Mouse (Mus musculus) liver, embryonic 11.5 days (tissue): ENCODE results near the gene Gm6993. TPM values are rescaled to one million over a fixed set of nuclear protein-coding genes. Genes with fewer than 3 reads are reported as not detected.

Experiments
- ATAC-seq: fragments of 200-750 bp; cut with Nextera tagmentation; replicated peaks from 2 replicates; pipeline ENCODE4 v1.8.0; 2017; ENCODE audit warnings: moderate number of reproducible peaks, mild to moderate bottlenecking, moderate TSS enrichment, moderate library complexity; ENCODE audit not compliant: low FRiP score
- DNase-seq: peaks from one replicate; pipeline ENCODE4 v3.0.0-alpha.2; 2017; ENCODE audit warnings: low spot score
- H3K27ac ChIP-seq: fragments of 300-500 bp; sonication (generic); 2 replicates; pipeline ENCODE4 v1.5.1; 2014; ENCODE audit warnings: mild to moderate bottlenecking, low read depth, low read length, control low read depth
- H3K27me3 ChIP-seq: fragments of 300-500 bp; sonication (generic); replicated peaks from 2 replicates; pipeline ENCODE4 v1.6.1; 2014; ENCODE audit warnings: low read length, mixed read lengths; ENCODE audit not compliant: control insufficient read depth, insufficient read depth
- H3K36me3 ChIP-seq: fragments of 300-500 bp; sonication (generic); 2 replicates; pipeline ENCODE4 v1.6.1; 2014; ENCODE audit warnings: mild to moderate bottlenecking, low read length, moderate library complexity, mixed read lengths; ENCODE audit not compliant: control insufficient read depth, insufficient read depth
- H3K4me1 ChIP-seq: fragments of 300-500 bp; sonication (generic); replicated peaks from 2 replicates; pipeline ENCODE4 v1.6.1; 2014; ENCODE audit warnings: low read length, mixed read lengths; ENCODE audit not compliant: control insufficient read depth, insufficient read depth
- H3K4me2 ChIP-seq: fragments of 300-500 bp; sonication (generic); 2 replicates; pipeline ENCODE4 v1.6.1; 2014; ENCODE audit warnings: mild to moderate bottlenecking, control low read depth, moderate library complexity
- H3K4me3 ChIP-seq: fragments of 300-500 bp; sonication (generic); 2 replicates; pipeline ENCODE4 v1.5.1; 2014; ENCODE audit warnings: low read depth, low read length, control low read depth
- H3K9ac ChIP-seq: fragments of 300-500 bp; sonication (generic); 2 replicates; pipeline ENCODE4 v1.6.1; 2014; ENCODE audit warnings: low read depth, low read length, control low read depth
- H3K9me3 ChIP-seq: fragments of 300-500 bp; sonication (generic); 2 replicates; pipeline ENCODE4 v1.6.1; 2016; ENCODE audit warnings: low read length, inconsistent platforms, mixed read lengths; ENCODE audit not compliant: control insufficient read depth
- WGBS: fragments of 180-500 bp; shearing (Covaris S2); extraction: QIAGEN DNeasy Blood & Tissue Kit; methylation state at CpG from one replicate; pipeline ENCODE4 v1.1.7; 2014; 5-methylcytosine and 5-hydroxymethylcytosine counted together
- polyA plus RNA-seq: library from polyadenylated mRNA; unstranded; fragments of >200 nt; fragmentation: Nextera tagmentation; extraction: Ambion mirVana; gene quantifications from 2 replicates; pipeline ENCODE4 v1.2.1, GENCODE M21; 2014

Gm6993 gene
- polyA plus RNA-seq, 1 experiment from 2014 or later = not detected

- Histone ChIP-seq H3K4me3 (no peak overlapping the region), H3K9me3 (no peaks in the 10 kb centered on the region)
Observed at GRCm38 (mm10) chr12:31246153-31246552, 5.6 kb downstream of the Gm6993 start.

GRCm38 (mm10) chr12:31246615-31247014, 6.0 kb downstream of the Gm6993 start:
- Histone ChIP-seq H3K36me3 (no peaks in the 10 kb centered on the region), H3K27ac (no peak overlapping the region), H3K9me3 (no peaks in the 10 kb centered on the region), H3K9ac (no peak overlapping the region), H3K4me1 (no peaks in the 10 kb centered on the region; the same call in 1 of the 2 replicates), H3K4me2 (no peak overlapping the region), H3K4me3 (no peak overlapping the region), H3K27me3 (no peaks in the 10 kb centered on the region)
- DNase-seq (peak; percentile 21), ATAC-seq (no peak)
- WGBS = 29% methylated on average over 3 of the region's 3 CpGs

More at GRCm38 (mm10) chr12:31246153-31246552, 5.6 kb downstream of the Gm6993 start:
- 49% methylated on average over 3 of the region's 3 CpGs for WGBS
- ATAC-seq (no peak), DNase-seq (peak; percentile 23)
- no peaks in the 10 kb centered on the region for H3K36me3 ChIP-seq
- H3K9ac ChIP-seq = no peak overlapping the region
- H3K27me3 ChIP-seq = no peaks in the 10 kb centered on the region
- H3K4me1 ChIP-seq = no peaks in the 10 kb centered on the region; the same call in 1 of the 2 replicates
- no peak overlapping the region for H3K4me2 ChIP-seq
- no peak overlapping the region for H3K27ac ChIP-seq

- no peaks in the 10 kb centered on the region for H3K36me3 ChIP-seq
- no peaks in the 10 kb centered on the region for H3K27me3 ChIP-seq
- H3K4me1 ChIP-seq = no peaks in the 10 kb centered on the region; the same call in 1 of the 2 replicates
- ATAC-seq (no peak), DNase-seq (peak; percentile 5)
- no peak overlapping the region for H3K4me2 ChIP-seq
- H3K9me3 ChIP-seq = no peaks in the 10 kb centered on the region
- no peak overlapping the region for H3K4me3 ChIP-seq
- H3K9ac ChIP-seq = no peak overlapping the region
- WGBS = 37% methylated on average over 3 of the region's 3 CpGs
- H3K27ac ChIP-seq = no peak overlapping the region
Observed at GRCm38 (mm10) chr12:31248165-31248564, 7.6 kb downstream of the Gm6993 start.

DNA sequence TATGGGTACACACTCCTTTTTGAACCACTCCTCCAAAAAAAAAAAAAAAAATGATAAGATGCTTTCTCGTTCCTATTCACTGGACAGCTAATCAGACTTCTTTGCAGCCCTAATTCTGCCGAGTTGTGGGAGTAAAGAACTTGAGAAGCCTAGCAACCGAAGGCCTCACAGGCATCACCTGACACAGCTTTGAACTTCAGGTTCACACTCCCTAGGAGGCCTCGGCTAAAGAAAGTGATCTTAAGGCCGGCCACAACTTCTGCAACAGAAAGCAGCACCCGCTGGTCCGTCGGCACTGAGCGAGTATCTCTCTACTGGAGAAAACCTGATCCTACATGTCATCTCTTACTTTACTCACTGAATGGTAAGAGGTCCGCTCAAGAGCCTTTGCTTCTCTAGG, 8.1 kb downstream of the Gm6993 start:
- Histone ChIP-seq H3K9ac (no peak overlapping the region), H3K4me3 (no peak overlapping the region), H3K4me2 (no peak overlapping the region), H3K27me3 (no peaks in the 10 kb centered on the region), H3K4me1 (no peaks in the 10 kb centered on the region; the same call in 1 of the 2 replicates), H3K36me3 (no peaks in the 10 kb centered on the region), H3K27ac (no peak overlapping the region), H3K9me3 (no peaks in the 10 kb centered on the region)
- ATAC-seq = no peak
- DNase-seq = no peak
- WGBS = 30% methylated on average over 10 of the region's 10 CpGs

DNA sequence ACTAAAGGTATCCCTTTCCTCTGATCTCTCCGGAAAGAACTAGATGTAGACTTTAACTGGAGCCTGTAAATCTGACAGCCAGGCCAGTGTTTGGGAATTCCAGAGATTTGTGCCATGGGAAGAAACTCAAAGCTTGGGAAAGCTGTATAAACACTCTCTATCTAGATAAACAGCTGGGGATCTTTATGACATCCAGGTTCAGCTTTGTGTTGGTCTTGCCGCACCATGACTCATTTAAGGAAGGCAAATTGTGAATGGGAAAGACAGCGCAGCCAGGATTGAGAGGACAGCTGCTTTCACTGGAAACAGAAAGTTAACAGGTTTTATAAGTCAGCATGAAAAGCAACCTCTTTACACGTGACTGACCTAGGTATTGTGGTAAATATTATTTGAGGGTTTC, 11.7 kb downstream of the Gm6993 start:
- no peak for ATAC-seq
- no peaks in the 10 kb centered on the region for H3K9me3 ChIP-seq
- no peak for DNase-seq
- no peak overlapping the region for H3K4me3 ChIP-seq
- H3K36me3 ChIP-seq = no peaks in the 10 kb centered on the region
- no peaks in the 10 kb centered on the region for H3K27me3 ChIP-seq
- H3K4me1 ChIP-seq = no peaks in the 10 kb centered on the region; the same call in 1 of the 2 replicates
- whole genome bisulfite sequencing = 52% methylated on average over 4 of the region's 4 CpGs
- H3K9ac ChIP-seq = no peak overlapping the region
- H3K27ac ChIP-seq = no peak overlapping the region
- no peak overlapping the region for H3K4me2 ChIP-seq

GRCm38 (mm10) chr12:31254978-31255377, 14.4 kb downstream of the Gm6993 start:
- WGBS = 68% methylated on average over 8 of the region's 8 CpGs
- no peaks in the 10 kb centered on the region for H3K36me3 ChIP-seq
- H3K4me3 ChIP-seq = no peak overlapping the region
- no peak for DNase-seq
- no peak for ATAC-seq
- H3K9ac ChIP-seq = no peak overlapping the region
- H3K4me2 ChIP-seq = no peak overlapping the region
- H3K27ac ChIP-seq = no peak overlapping the region
- H3K4me1 ChIP-seq = no peaks in the 10 kb centered on the region
- H3K27me3 ChIP-seq = no peaks in the 10 kb centered on the region
- no peaks in the 10 kb centered on the region for H3K9me3 ChIP-seq

- 74% methylated on average over 9 of the region's 9 CpGs for WGBS
- Histone ChIP-seq H3K4me1 (no peaks in the 10 kb centered on the region), H3K27me3 (no peaks in the 10 kb centered on the region), H3K4me3 (no peak overlapping the region), H3K9ac (no peak overlapping the region), H3K4me2 (no peak overlapping the region), H3K27ac (no peak overlapping the region), H3K36me3 (no peaks in the 10 kb centered on the region), H3K9me3 (no peaks in the 10 kb centered on the region)
- no peak for DNase-seq
- ATAC-seq = no peak; the same call in 1 of the 2 replicates
Observed at GRCm38 (mm10) chr12:31256121-31256903, 15.7 kb downstream of the Gm6993 start.

- Histone ChIP-seq H3K4me3 (no peak overlapping the region), H3K36me3 (no peaks in the 10 kb centered on the region), H3K27me3 (peaks cover 30% of the 10 kb centered on the region), H3K4me1 (no peaks in the 10 kb centered on the region; the same call in 1 of the 2 replicates), H3K9me3 (no peaks in the 10 kb centered on the region), H3K4me2 (no peak overlapping the region), H3K9ac (no peak overlapping the region), H3K27ac (no peak overlapping the region)
- 75% methylated on average over 3 of the region's 3 CpGs for WGBS
- DNase-seq (no peak), ATAC-seq (no peak)
Observed at GRCm38 (mm10) chr12:31261882-31262281, 21.3 kb downstream of the Gm6993 start.

DNA sequence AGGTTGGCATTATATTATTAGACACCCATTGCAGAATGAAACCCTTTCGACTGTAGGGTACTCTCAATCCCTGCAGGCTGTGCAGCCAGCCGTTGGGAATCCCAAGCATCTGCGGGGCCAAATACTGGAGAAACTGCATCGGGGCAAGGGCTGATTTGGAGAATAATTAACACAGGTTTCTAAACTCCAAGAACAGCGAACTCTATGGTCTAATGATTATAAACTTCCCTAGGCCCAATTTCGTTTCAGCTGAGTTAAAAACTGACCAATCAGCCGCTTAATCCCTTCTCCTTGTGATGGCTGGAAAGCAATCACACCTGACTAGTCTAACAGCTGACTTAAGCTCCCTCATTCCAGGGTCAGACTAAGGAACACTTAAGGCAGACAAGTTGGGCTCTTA, 23.4 kb downstream of the Gm6993 start:
- Histone ChIP-seq H3K4me3 (no peak overlapping the region), H3K27me3 (peaks cover 33% of the 10 kb centered on the region), H3K9me3 (no peaks in the 10 kb centered on the region), H3K27ac (no peak overlapping the region), H3K4me2 (no peak overlapping the region), H3K9ac (no peak overlapping the region), H3K4me1 (no peaks in the 10 kb centered on the region; the same call in 1 of the 2 replicates), H3K36me3 (no peaks in the 10 kb centered on the region)
- no peak for DNase-seq
- 38% methylated on average over 7 of the region's 7 CpGs for WGBS
- ATAC-seq = no peak
